19 mouse cellular contexts compared by ENCODE assay signal in genomic region chr2:48619042-48619441, GRCm38 (mm10).
DNase-seq lines count a peak whose midpoint lies in the region; ATAC-seq and TF ChIP-seq lines count a peak whose summit lies in the region.
"Had no signal": no experiment of that assay in that cellular context is flagged by ENCODE, and none has a peak within 500 bp of the region (broad histone marks: within the 10 kb centered on the region; RNA-seq: fewer than 3 reads in every experiment).

No protein-coding gene starts in this region.

- TF ChIP-seq CTCF in forebrain, postnatal 0 days (IDR thresholded peaks at IDR 0.05; ENCODE audit: low read depth): no peak

- no peak overlapping the region for H3K4me3 ChIP-seq in kidney, embryonic 15.5 days (replicated peaks)
- H3K4me3 ChIP-seq in hindbrain, embryonic 13.5 days: no peak overlapping the region
- H3K4me3 ChIP-seq in forebrain, postnatal 0 days (ENCODE audit: low read depth, low read length): no peak overlapping the region
- H3K4me3 ChIP-seq: embryonic facial prominence, embryonic 13.5 days; layer of hippocampus, adult 2 months; liver, embryonic 13.5 days; megakaryocyte, embryonic 14.5 days; neural tube, embryonic 12.5 days had no signal

- H3K27ac ChIP-seq in kidney, embryonic 15.5 days: no peak overlapping the region
- H3K27ac ChIP-seq in hindbrain, embryonic 13.5 days: no peak overlapping the region
- H3K27ac ChIP-seq in forebrain, postnatal 0 days (ENCODE audit: low read depth, low read length): no peak overlapping the region
- H3K27ac ChIP-seq: embryonic facial prominence, embryonic 13.5 days; layer of hippocampus, adult 2 months; liver, embryonic 13.5 days; neural tube, embryonic 12.5 days had no signal

- H3K4me2 ChIP-seq in kidney, embryonic 15.5 days: no peak overlapping the region
- H3K4me2 ChIP-seq in hindbrain, embryonic 13.5 days: no peak overlapping the region
- H3K4me2 ChIP-seq in forebrain, postnatal 0 days (ENCODE audit: low read depth): no peak overlapping the region
- H3K4me2 ChIP-seq: embryonic facial prominence, embryonic 13.5 days; heart, embryonic 11.5 days; liver, embryonic 13.5 days; neural tube, embryonic 12.5 days had no signal

- intact Hi-C loops in heart, postnatal 25 days (cut with DNase I): no loop called here

- H3K36me3 ChIP-seq in kidney, embryonic 15.5 days: no peaks in the 10 kb centered on the region
- H3K36me3 ChIP-seq in hindbrain, embryonic 13.5 days: no peaks in the 10 kb centered on the region
- no peaks in the 10 kb centered on the region for H3K36me3 ChIP-seq in forebrain, postnatal 0 days (ENCODE audit: insufficient read depth)
- H3K36me3 ChIP-seq: embryonic facial prominence, embryonic 13.5 days; G1E; liver, embryonic 13.5 days; neural tube, embryonic 12.5 days had no signal

- H3K9ac ChIP-seq in kidney, embryonic 15.5 days: no peak overlapping the region
- H3K9ac ChIP-seq in hindbrain, embryonic 13.5 days: no peak overlapping the region
- no peak overlapping the region for H3K9ac ChIP-seq in forebrain, postnatal 0 days
- H3K9ac ChIP-seq: embryonic facial prominence, embryonic 13.5 days; liver, embryonic 13.5 days; neural tube, embryonic 12.5 days had no signal

- peak; percentile 88 for ATAC-seq in kidney, embryonic 15.5 days (replicated peaks; ENCODE audit: low FRiP score)
- no peak for ATAC-seq in hindbrain, embryonic 13.5 days (ENCODE audit: low FRiP score)
- ATAC-seq in forebrain, postnatal 0 days: no peak

- peak; percentile 2 to 5 for DNase-seq in heart, adult 9 months (ENCODE audit: low spot score in 2 of 2)
- DNase-seq in heart, postnatal 25 days (ENCODE audit: low spot score): no peak
- peak; percentile 29 for DNase-seq in brain, adult 2 months (ENCODE audit: low read depth, low spot score)
- DNase-seq in lung, postnatal 14 days: peak; percentile 1
- DNase-seq in forebrain, postnatal 0 days: no peak
- DNase-seq: adrenal gland, adult 8-10 months; cerebellum, postnatal 14 days; heart, postnatal 36 days; liver, embryonic 13.5 days; right cerebral cortex, postnatal 25 days; thymus, adult 2 months had no signal

- H3K9me3 ChIP-seq in kidney, embryonic 15.5 days (replicated peaks): no peaks in the 10 kb centered on the region
- no peaks in the 10 kb centered on the region for H3K9me3 ChIP-seq in hindbrain, embryonic 13.5 days
- H3K9me3 ChIP-seq in forebrain, postnatal 0 days (ENCODE audit: low read length): no peaks in the 10 kb centered on the region
- H3K9me3 ChIP-seq: embryonic facial prominence, embryonic 13.5 days; G1E; liver, embryonic 13.5 days; neural tube, embryonic 12.5 days had no signal

- H3K27me3 ChIP-seq in kidney, embryonic 15.5 days: no peaks in the 10 kb centered on the region
- H3K27me3 ChIP-seq in hindbrain, embryonic 13.5 days: no peaks in the 10 kb centered on the region
- H3K27me3 ChIP-seq in forebrain, postnatal 0 days (ENCODE audit: insufficient read depth, low read length): no peaks in the 10 kb centered on the region
- H3K27me3 ChIP-seq: embryonic facial prominence, embryonic 13.5 days; liver, embryonic 13.5 days; megakaryocyte, embryonic 14.5 days; neural tube, embryonic 12.5 days had no signal

- 19% methylated on average over 5 of the region's 5 CpGs for WGBS in kidney, embryonic 15.5 days
- WGBS in hindbrain, embryonic 13.5 days: 73% methylated on average over 5 of the region's 5 CpGs
- 67% methylated on average over 5 of the region's 5 CpGs for WGBS in forebrain, postnatal 0 days

- H3K4me1 ChIP-seq in kidney, embryonic 15.5 days: peaks cover 6% of the 10 kb centered on the region; the same call in 1 of the 2 replicates
- H3K4me1 ChIP-seq in hindbrain, embryonic 13.5 days (replicated peaks): no peaks in the 10 kb centered on the region
- no peaks in the 10 kb centered on the region for H3K4me1 ChIP-seq in forebrain, postnatal 0 days (ENCODE audit: insufficient read depth)
- H3K4me1 ChIP-seq: embryonic facial prominence, embryonic 13.5 days; liver, embryonic 13.5 days; megakaryocyte, embryonic 14.5 days; neural tube, embryonic 12.5 days had no signal

Comparison
In these comparisons a context has a peak if more than half of its experiments do, and no peak if none do; other contexts are left out.
1. DNase-seq: peak in heart, adult 9 months (2 of 2), brain, adult 2 months (single experiment) and lung, postnatal 14 days (single experiment); none in heart, postnatal 25 days (single experiment) and forebrain, postnatal 0 days (single experiment).